Mouse (Mus musculus): ENCODE results near the gene Ift57. TPM values are rescaled to one million over a fixed set of nuclear protein-coding genes. Genes with fewer than 3 reads are reported as not detected.

Gene Ift57
- polyA plus RNA-seq, 1 experiment from 2014 or later, result 40.8 TPM

DNA sequence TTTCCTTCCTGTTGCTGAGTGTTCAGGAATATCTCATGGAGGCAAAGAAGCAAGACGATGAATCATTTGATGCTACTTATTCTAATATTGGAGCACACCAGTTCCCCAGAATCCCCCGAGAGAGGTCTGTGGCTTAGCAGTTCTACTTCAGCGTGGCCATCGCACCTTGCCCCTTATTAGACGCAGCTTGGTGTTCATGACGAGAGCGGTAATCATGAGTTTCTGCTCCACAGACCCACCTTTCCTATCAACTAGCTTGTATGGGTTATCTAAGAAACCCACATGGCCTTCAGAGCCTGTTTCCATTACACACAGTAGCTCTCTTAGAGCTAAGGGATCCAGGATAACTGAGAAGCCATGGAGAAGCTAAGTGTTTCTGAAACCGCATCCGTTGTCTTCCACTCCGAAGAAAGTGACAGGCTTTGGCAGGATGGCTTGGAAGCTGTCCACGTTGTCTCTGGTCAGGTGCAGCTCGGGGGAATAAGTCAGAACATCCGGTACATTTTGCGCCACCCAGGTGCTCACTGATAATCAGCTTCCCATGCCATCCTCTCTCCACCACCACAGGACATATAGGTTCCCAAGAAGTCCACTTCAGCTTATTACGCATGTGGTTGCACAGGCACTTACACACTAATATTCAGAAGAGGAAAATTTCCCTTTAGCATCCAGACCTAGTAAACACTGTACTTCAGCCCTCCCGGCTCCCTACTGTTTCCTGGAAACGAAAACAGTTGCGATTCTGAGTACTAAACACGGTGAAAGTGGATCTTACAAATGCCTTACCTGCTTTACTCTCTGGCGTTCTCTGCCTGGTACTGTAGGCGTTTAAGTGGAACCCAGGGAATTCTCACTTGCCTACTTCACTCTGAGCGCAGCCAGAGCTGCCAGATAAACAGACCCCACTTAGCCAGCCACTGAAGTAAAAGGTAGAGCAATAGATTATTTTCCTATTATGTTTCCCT lies 76.3 kb downstream of the Ift57 start:
- H3K9me3 ChIP-seq, result no peaks in the 10 kb centered on the region
- no peak overlapping the region for H3K9ac ChIP-seq (replicated peaks)
- no peak for ATAC-seq
- no peak overlapping the region for H3K4me2 ChIP-seq (replicated peaks)
- no peaks in the 10 kb centered on the region for H3K4me1 ChIP-seq (replicated peaks)
- WGBS, result 89% methylated on average over 22 of the region's 22 CpGs
- no peaks in the 10 kb centered on the region for H3K36me3 ChIP-seq
- no peaks in the 10 kb centered on the region for H3K27me3 ChIP-seq
- no peak overlapping the region for H3K27ac ChIP-seq
- no peak overlapping the region for H3K4me3 ChIP-seq (replicated peaks)

- no peak overlapping the region for H3K4me2 ChIP-seq (replicated peaks)
- no peak overlapping the region for H3K9ac ChIP-seq (replicated peaks)
- H3K27me3 ChIP-seq, result no peaks in the 10 kb centered on the region
- H3K9me3 ChIP-seq, result no peaks in the 10 kb centered on the region
- no peaks in the 10 kb centered on the region for H3K36me3 ChIP-seq
- H3K27ac ChIP-seq, result no peak overlapping the region
- no peak for ATAC-seq
- 84% methylated on average over 7 of the region's 7 CpGs for WGBS
- no peaks in the 10 kb centered on the region for H3K4me1 ChIP-seq (replicated peaks)
- H3K4me3 ChIP-seq (replicated peaks), result no peak overlapping the region
Observed at GRCm38 (mm10) chr16:49776981-49777380, 77.9 kb downstream of the Ift57 start.

GRCm38 (mm10) chr16:49781556-49782156 lies 82.6 kb downstream of the Ift57 start:
- Histone ChIP-seq H3K9ac (replicated peaks) (no peak overlapping the region), H3K4me2 (replicated peaks) (no peak overlapping the region), H3K27me3 (no peaks in the 10 kb centered on the region), H3K27ac (no peak overlapping the region), H3K9me3 (no peaks in the 10 kb centered on the region), H3K4me3 (replicated peaks) (no peak overlapping the region), H3K4me1 (replicated peaks) (no peaks in the 10 kb centered on the region), H3K36me3 (no peaks in the 10 kb centered on the region)
- 94% methylated on average over 5 of the region's 5 CpGs for WGBS
- ATAC-seq, result no peak

DNA sequence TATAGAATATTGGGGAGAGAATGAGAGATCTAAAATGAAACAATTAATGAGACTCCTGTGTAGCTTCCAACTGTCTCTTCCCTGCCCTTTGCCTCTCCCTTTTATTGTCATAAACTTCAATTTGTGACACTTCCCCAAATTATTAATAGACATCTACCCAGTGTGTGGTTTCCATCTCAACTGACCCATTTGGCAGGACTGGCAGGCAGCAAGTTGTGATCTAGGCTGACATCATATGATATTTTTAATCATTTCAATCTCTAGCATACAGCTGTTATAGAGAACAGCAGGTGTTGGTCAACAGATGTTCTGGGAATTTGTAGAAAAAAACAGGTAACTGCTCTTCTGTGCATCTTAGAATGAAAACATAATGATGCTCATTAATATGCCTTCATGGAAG lies 84.3 kb downstream of the Ift57 start:
- Histone ChIP-seq H3K9ac (replicated peaks) (no peak overlapping the region), H3K4me1 (replicated peaks) (no peaks in the 10 kb centered on the region), H3K4me3 (replicated peaks) (no peak overlapping the region), H3K4me2 (replicated peaks) (no peak overlapping the region), H3K27me3 (no peaks in the 10 kb centered on the region), H3K27ac (no peak overlapping the region), H3K9me3 (no peaks in the 10 kb centered on the region), H3K36me3 (no peaks in the 10 kb centered on the region)
- ATAC-seq, result no peak

DNA sequence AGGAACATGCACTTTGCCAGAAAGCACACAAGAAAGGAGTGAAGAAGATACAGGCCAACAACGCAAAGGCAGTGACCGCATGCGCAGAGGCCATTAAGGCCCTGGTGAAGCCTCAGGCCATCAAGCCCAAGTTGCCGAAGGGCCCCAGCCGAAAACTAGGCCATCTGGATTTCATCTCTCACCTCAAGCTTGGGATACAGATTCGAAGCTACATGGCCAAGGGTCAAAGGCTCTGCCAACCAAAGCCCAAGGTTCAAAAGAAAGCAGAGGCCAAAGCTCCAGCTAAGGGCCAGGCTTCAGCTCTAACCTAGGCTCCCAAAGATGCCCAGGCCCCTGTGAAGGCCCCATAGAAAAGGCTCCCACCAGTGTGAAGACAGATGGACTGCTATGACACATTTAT lies 87.1 kb downstream of the Ift57 start:
- Histone ChIP-seq H3K4me3 (replicated peaks) (no peak overlapping the region), H3K27me3 (no peaks in the 10 kb centered on the region), H3K36me3 (no peaks in the 10 kb centered on the region), H3K4me1 (replicated peaks) (no peaks in the 10 kb centered on the region), H3K4me2 (replicated peaks) (no peak overlapping the region), H3K9me3 (no peaks in the 10 kb centered on the region), H3K27ac (no peak overlapping the region), H3K9ac (replicated peaks) (no peak overlapping the region)
- 94% methylated on average over 6 of the region's 6 CpGs for WGBS
- ATAC-seq, result no peak

GRCm38 (mm10) chr16:49787714-49788113 lies 88.7 kb downstream of the Ift57 start:
- no peaks in the 10 kb centered on the region for H3K4me1 ChIP-seq (replicated peaks)
- no peak overlapping the region for H3K27ac ChIP-seq
- H3K27me3 ChIP-seq, result no peaks in the 10 kb centered on the region
- WGBS, result 91% methylated on average over 5 of the region's 5 CpGs
- H3K9ac ChIP-seq (replicated peaks), result no peak overlapping the region
- no peaks in the 10 kb centered on the region for H3K9me3 ChIP-seq
- ATAC-seq, result no peak
- H3K36me3 ChIP-seq, result no peaks in the 10 kb centered on the region
- no peak overlapping the region for H3K4me2 ChIP-seq (replicated peaks)
- H3K4me3 ChIP-seq (replicated peaks), result no peak overlapping the region

- Histone ChIP-seq H3K9ac (replicated peaks) (no peak overlapping the region), H3K4me2 (replicated peaks) (no peak overlapping the region), H3K4me3 (replicated peaks) (no peak overlapping the region), H3K4me1 (replicated peaks) (no peaks in the 10 kb centered on the region), H3K27me3 (no peaks in the 10 kb centered on the region), H3K27ac (no peak overlapping the region), H3K9me3 (no peaks in the 10 kb centered on the region), H3K36me3 (no peaks in the 10 kb centered on the region)
- 88% methylated on average over 9 of the region's 9 CpGs for WGBS
- ATAC-seq, result no peak
Observed at GRCm38 (mm10) chr16:49790575-49791465, 91.8 kb downstream of the Ift57 start.

- no peak for ATAC-seq
- Histone ChIP-seq H3K4me1 (replicated peaks) (no peaks in the 10 kb centered on the region), H3K27me3 (no peaks in the 10 kb centered on the region), H3K4me3 (replicated peaks) (no peak overlapping the region), H3K27ac (no peak overlapping the region), H3K36me3 (no peaks in the 10 kb centered on the region), H3K9me3 (no peaks in the 10 kb centered on the region), H3K4me2 (replicated peaks) (no peak overlapping the region), H3K9ac (replicated peaks) (no peak overlapping the region)
- WGBS, result 86% methylated on average over 9 of the region's 9 CpGs
Observed at GRCm38 (mm10) chr16:49792446-49792878, 93.4 kb downstream of the Ift57 start.

GRCm38 (mm10) chr16:49793596-49793995 lies 94.6 kb downstream of the Ift57 start:
- no peak for ATAC-seq
- 89% methylated on average over 9 of the region's 9 CpGs for WGBS

DNA sequence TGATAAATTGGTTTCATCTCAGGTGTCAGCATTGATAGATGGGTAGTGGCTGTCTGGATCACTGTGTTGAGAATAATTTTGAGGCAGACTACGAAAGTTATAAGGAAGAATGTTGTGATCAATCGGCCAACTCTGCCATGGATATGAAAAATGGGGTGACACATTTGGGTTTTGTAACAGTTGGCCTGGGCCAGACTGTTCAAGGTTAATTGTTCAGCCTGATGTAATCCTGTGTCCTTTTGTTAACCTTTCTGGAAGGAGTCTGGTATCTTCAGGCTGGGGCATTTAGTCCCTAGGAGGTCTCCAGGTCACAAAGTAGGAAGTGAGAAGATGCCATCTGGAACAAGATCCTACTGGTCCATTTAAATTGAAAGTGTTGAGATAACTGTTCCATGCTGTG lies 97.2 kb downstream of the Ift57 start:
- Histone ChIP-seq H3K9me3 (no peaks in the 10 kb centered on the region), H3K4me2 (replicated peaks) (no peak overlapping the region), H3K4me1 (replicated peaks) (no peaks in the 10 kb centered on the region), H3K9ac (replicated peaks) (no peak overlapping the region), H3K27ac (no peak overlapping the region), H3K36me3 (no peaks in the 10 kb centered on the region), H3K27me3 (no peaks in the 10 kb centered on the region), H3K4me3 (replicated peaks) (no peak overlapping the region)
- ATAC-seq, result no peak
- WGBS, result 91% methylated on average over 2 of the region's 2 CpGs

More at GRCm38 (mm10) chr16:49793596-49793995, 94.6 kb downstream of the Ift57 start:
- Histone ChIP-seq H3K9ac (replicated peaks) (no peak overlapping the region), H3K4me1 (replicated peaks) (no peaks in the 10 kb centered on the region), H3K27me3 (no peaks in the 10 kb centered on the region), H3K9me3 (no peaks in the 10 kb centered on the region), H3K4me2 (replicated peaks) (no peak overlapping the region), H3K36me3 (no peaks in the 10 kb centered on the region), H3K27ac (no peak overlapping the region), H3K4me3 (replicated peaks) (no peak overlapping the region)

GRCm38 (mm10) chr16:49796954-49797353 lies 97.9 kb downstream of the Ift57 start:
- Histone ChIP-seq H3K4me1 (replicated peaks) (no peaks in the 10 kb centered on the region), H3K9ac (replicated peaks) (no peak overlapping the region), H3K4me2 (replicated peaks) (no peak overlapping the region), H3K9me3 (no peaks in the 10 kb centered on the region), H3K36me3 (no peaks in the 10 kb centered on the region), H3K27ac (no peak overlapping the region), H3K4me3 (replicated peaks) (no peak overlapping the region), H3K27me3 (no peaks in the 10 kb centered on the region)
- no peak for ATAC-seq
- WGBS, result 93% methylated on average over 2 of the region's 2 CpGs

DNA sequence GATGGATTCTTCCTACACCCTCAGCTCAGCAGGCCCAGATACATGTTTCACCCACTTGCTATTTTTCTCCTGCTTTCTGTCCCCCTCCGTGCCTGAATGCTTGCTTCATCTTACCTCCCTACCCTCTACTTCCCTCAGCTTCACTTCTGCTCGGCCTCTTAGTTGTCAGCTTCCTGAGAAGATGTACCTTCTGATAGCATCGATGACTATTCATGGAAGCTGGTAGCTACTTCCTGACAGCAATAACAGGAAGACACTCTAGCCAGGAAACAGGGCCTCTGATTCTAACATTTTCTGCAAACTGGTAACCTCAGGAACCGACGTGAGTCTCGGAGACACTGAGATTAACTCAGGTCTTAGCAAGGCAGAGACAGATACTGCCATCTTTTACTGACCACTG lies 99.8 kb downstream of the Ift57 start:
- no peak overlapping the region for H3K4me3 ChIP-seq (replicated peaks)
- WGBS, result 87% methylated on average over 6 of the region's 6 CpGs
- no peak overlapping the region for H3K27ac ChIP-seq
- peaks cover 8% of the 10 kb centered on the region for H3K4me1 ChIP-seq (replicated peaks)
- no peaks in the 10 kb centered on the region for H3K27me3 ChIP-seq
- no peak overlapping the region for H3K9ac ChIP-seq (replicated peaks)
- ATAC-seq, result no peak
- H3K36me3 ChIP-seq, result no peaks in the 10 kb centered on the region
- H3K4me2 ChIP-seq (replicated peaks), result no peak overlapping the region
- H3K9me3 ChIP-seq, result no peaks in the 10 kb centered on the region

Measured in midbrain, embryonic 13.5 days (tissue).